Mouse (Mus musculus): Measurements from ENCODE around the gene Aldh1a2. TPM values are rescaled to one million over a fixed set of nuclear protein-coding genes. Genes with fewer than 3 reads are reported as not detected.
A peak's percentile ranks its signal among the peaks of the same experiment; 100 is the strongest.

Aldh1a2 gene
- polyA plus RNA-seq, 1 experiment = 1.5 TPM

GRCm38 (mm10) chr9:71202265-71202664 lies 13.3 kb upstream of the Aldh1a2 start:
- H3K4me1 ChIP-seq (ENCODE audit: control insufficient read depth, insufficient read depth, low read length) = no peaks in the 10 kb centered on the region
- WGBS = 52% methylated on average over 4 of the region's 4 CpGs
- TF ChIP-seq CTCF (IDR thresholded peaks at IDR 0.05; ENCODE audit: control insufficient read depth, insufficient read depth, low read length) = no peak
- no peak for TF ChIP-seq POLR2A (IDR thresholded peaks at IDR 0.05; ENCODE audit: borderline replicate concordance, control insufficient read depth, low read depth, low read length)
- H3K4me3 ChIP-seq (replicated peaks; ENCODE audit: control insufficient read depth, low read depth, low read length) = no peak overlapping the region
- H3K27ac ChIP-seq (ENCODE audit: control insufficient read depth, insufficient read depth, low read depth, low read length, poor library complexity) = no peak overlapping the region

- WGBS = 63% methylated on average over 3 of the region's 3 CpGs
- no peak overlapping the region for H3K27ac ChIP-seq (ENCODE audit: control insufficient read depth, insufficient read depth, low read depth, low read length, poor library complexity)
- H3K4me1 ChIP-seq (ENCODE audit: control insufficient read depth, insufficient read depth, low read length) = no peaks in the 10 kb centered on the region
- no peak overlapping the region for H3K4me3 ChIP-seq (replicated peaks; ENCODE audit: control insufficient read depth, low read depth, low read length)
- TF ChIP-seq POLR2A (IDR thresholded peaks at IDR 0.05; ENCODE audit: borderline replicate concordance, control insufficient read depth, low read depth, low read length) = no peak
- no peak for TF ChIP-seq CTCF (IDR thresholded peaks at IDR 0.05; ENCODE audit: control insufficient read depth, insufficient read depth, low read length)
These were observed 6.3 kb upstream of the Aldh1a2 start for GRCm38 (mm10) chr9:71209299-71209698.

- Histone ChIP-seq H3K4me1 (ENCODE audit: control insufficient read depth, insufficient read depth, low read length) (no peaks in the 10 kb centered on the region), H3K4me3 (replicated peaks; ENCODE audit: control insufficient read depth, low read depth, low read length) (no peak overlapping the region), H3K27ac (ENCODE audit: control insufficient read depth, insufficient read depth, low read depth, low read length, poor library complexity) (no peak overlapping the region)
- TF ChIP-seq CTCF (IDR thresholded peaks at IDR 0.05; ENCODE audit: control insufficient read depth, insufficient read depth, low read length) = peak; percentile 34; the same call in 1 of the 2 replicates
- no peak for TF ChIP-seq POLR2A (IDR thresholded peaks at IDR 0.05; ENCODE audit: borderline replicate concordance, control insufficient read depth, low read depth, low read length)
- WGBS = 6% methylated on average over 2 of the region's 2 CpGs
These were observed 4.7 kb upstream of the Aldh1a2 start for GRCm38 (mm10) chr9:71210870-71211269.

GRCm38 (mm10) chr9:71213636-71214035 lies 2.0 kb upstream of the Aldh1a2 start:
- Histone ChIP-seq H3K4me3 (replicated peaks; ENCODE audit: control insufficient read depth, low read depth, low read length) (no peak overlapping the region), H3K27ac (ENCODE audit: control insufficient read depth, insufficient read depth, low read depth, low read length, poor library complexity) (no peak overlapping the region), H3K4me1 (ENCODE audit: control insufficient read depth, insufficient read depth, low read length) (no peaks in the 10 kb centered on the region)
- TF ChIP-seq POLR2A (IDR thresholded peaks at IDR 0.05; ENCODE audit: borderline replicate concordance, control insufficient read depth, low read depth, low read length) = no peak
- no peak for TF ChIP-seq CTCF (IDR thresholded peaks at IDR 0.05; ENCODE audit: control insufficient read depth, insufficient read depth, low read length)
- WGBS = 25% methylated on average over 4 of the region's 4 CpGs

- TF ChIP-seq POLR2A (IDR thresholded peaks at IDR 0.05; ENCODE audit: borderline replicate concordance, control insufficient read depth, low read depth, low read length) (no peak), CTCF (IDR thresholded peaks at IDR 0.05; ENCODE audit: control insufficient read depth, insufficient read depth, low read length) (no peak)
- no peaks in the 10 kb centered on the region for H3K4me1 ChIP-seq (ENCODE audit: control insufficient read depth, insufficient read depth, low read length)
- no peak overlapping the region for H3K27ac ChIP-seq (ENCODE audit: control insufficient read depth, insufficient read depth, low read depth, low read length, poor library complexity)
- 3% methylated on average over 57 of the region's 57 CpGs for WGBS
- H3K4me3 ChIP-seq (replicated peaks; ENCODE audit: control insufficient read depth, low read depth, low read length) = no peak overlapping the region
These were observed 727 bp downstream of the Aldh1a2 start for GRCm38 (mm10) chr9:71216036-71216995.

- Histone ChIP-seq H3K4me1 (ENCODE audit: control insufficient read depth, insufficient read depth, low read length) (no peaks in the 10 kb centered on the region), H3K27ac (ENCODE audit: control insufficient read depth, insufficient read depth, low read depth, low read length, poor library complexity) (no peak overlapping the region), H3K4me3 (replicated peaks; ENCODE audit: control insufficient read depth, low read depth, low read length) (no peak overlapping the region)
- WGBS = 5% methylated on average over 20 of the region's 20 CpGs
- no peak for TF ChIP-seq POLR2A (IDR thresholded peaks at IDR 0.05; ENCODE audit: borderline replicate concordance, control insufficient read depth, low read depth, low read length)
These were observed 1.6 kb downstream of the Aldh1a2 start for GRCm38 (mm10) chr9:71216996-71217792.

- H3K4me1 ChIP-seq (ENCODE audit: control insufficient read depth, insufficient read depth, low read length) = no peaks in the 10 kb centered on the region
- no peak overlapping the region for H3K27ac ChIP-seq (ENCODE audit: control insufficient read depth, insufficient read depth, low read depth, low read length, poor library complexity)
- H3K4me3 ChIP-seq (replicated peaks; ENCODE audit: control insufficient read depth, low read depth, low read length) = no peak overlapping the region
- TF ChIP-seq CTCF (IDR thresholded peaks at IDR 0.05; ENCODE audit: control insufficient read depth, insufficient read depth, low read length) (no peak), POLR2A (IDR thresholded peaks at IDR 0.05; ENCODE audit: borderline replicate concordance, control insufficient read depth, low read depth, low read length) (no peak)
- WGBS = 29% methylated on average over 5 of the region's 5 CpGs
These were observed 2.2 kb downstream of the Aldh1a2 start for GRCm38 (mm10) chr9:71217793-71218095.

GRCm38 (mm10) chr9:71219161-71219560 lies 3.6 kb downstream of the Aldh1a2 start:
- H3K4me1 ChIP-seq (ENCODE audit: control insufficient read depth, insufficient read depth, low read length) = no peaks in the 10 kb centered on the region
- no peak overlapping the region for H3K27ac ChIP-seq (ENCODE audit: control insufficient read depth, insufficient read depth, low read depth, low read length, poor library complexity)
- WGBS = 81% methylated on average over 4 of the region's 4 CpGs
- TF ChIP-seq CTCF (IDR thresholded peaks at IDR 0.05; ENCODE audit: control insufficient read depth, insufficient read depth, low read length) (no peak), POLR2A (IDR thresholded peaks at IDR 0.05; ENCODE audit: borderline replicate concordance, control insufficient read depth, low read depth, low read length) (no peak)
- no peak overlapping the region for H3K4me3 ChIP-seq (replicated peaks; ENCODE audit: control insufficient read depth, low read depth, low read length)

Measured in bone marrow, adult 2 months (tissue).